Mouse (Mus musculus): ENCODE measurements at regions not wholly inside any gene's neighbourhood (a gene's known extent, or its start where the extent isn't known, plus 50 kb on each side); places are given as distances from the start of the nearest gene placed in this dataset.

GRCm38 (mm10) chr11:17734519-17734918 is 219.2 kb downstream of the Etaa1 start:
- no peak for DNase-seq (ENCODE audit: low spot score in 2 of 2)

- no peak for DNase-seq (ENCODE audit: low spot score in 2 of 2)
Measured at GRCm38 (mm10) chr11:17738879-17739278, 214.8 kb downstream of the Etaa1 start.

- DNase-seq (ENCODE audit: low spot score in 2 of 2) = no peak
Measured at GRCm38 (mm10) chr11:17743821-17744220, 209.9 kb downstream of the Etaa1 start.

- no peak for DNase-seq (ENCODE audit: low spot score in 2 of 2)
Measured at GRCm38 (mm10) chr11:17750345-17750744, 203.3 kb downstream of the Etaa1 start.

- no peak for DNase-seq (ENCODE audit: low spot score in 2 of 2)
Measured at GRCm38 (mm10) chr11:17759224-17759623, 194.5 kb downstream of the Etaa1 start.

- no peak for DNase-seq (ENCODE audit: low spot score in 2 of 2)
Measured at GRCm38 (mm10) chr11:17763411-17763810, 190.3 kb downstream of the Etaa1 start.

GRCm38 (mm10) chr11:17764146-17764545 is 189.5 kb downstream of the Etaa1 start:
- DNase-seq (ENCODE audit: low spot score in 2 of 2) = no peak

- DNase-seq (ENCODE audit: low spot score in 2 of 2) = peak; percentile 27 to 39
Measured at GRCm38 (mm10) chr11:17768345-17768759, 185.3 kb downstream of the Etaa1 start.

- DNase-seq (ENCODE audit: low spot score in 2 of 2) = peak in 1 of 2 experiments; percentile 15
Measured at GRCm38 (mm10) chr11:17768837-17769466, 184.7 kb downstream of the Etaa1 start.

- DNase-seq (ENCODE audit: low spot score in 2 of 2) = no peak
Measured at GRCm38 (mm10) chr11:17797632-17798031, 156.0 kb downstream of the Etaa1 start.

- no peak for DNase-seq (ENCODE audit: low spot score in 2 of 2)
Measured at GRCm38 (mm10) chr11:17807851-17808250, 145.8 kb downstream of the Etaa1 start.

GRCm38 (mm10) chr11:17811829-17812559 is 141.7 kb downstream of the Etaa1 start:
- DNase-seq (ENCODE audit: low spot score in 2 of 2) = no peak

- no peak for DNase-seq (ENCODE audit: low spot score in 2 of 2)
Measured at GRCm38 (mm10) chr11:17842642-17843041, 111.0 kb downstream of the Etaa1 start.

GRCm38 (mm10) chr11:17852405-17852804 is 101.3 kb downstream of the Etaa1 start:
- peak in 1 of 2 experiments; percentile 5 for DNase-seq (ENCODE audit: low spot score in 2 of 2)

GRCm38 (mm10) chr11:17853246-17853804 is 100.3 kb downstream of the Etaa1 start:
- DNase-seq (ENCODE audit: low spot score in 2 of 2) = no peak

GRCm38 (mm10) chr11:17853832-17854231 is 99.8 kb downstream of the Etaa1 start:
- no peak for DNase-seq (ENCODE audit: low spot score in 2 of 2)

GRCm38 (mm10) chr11:17859364-17860131 is 94.1 kb downstream of the Etaa1 start:
- no peak for DNase-seq (ENCODE audit: low spot score in 2 of 2)

GRCm38 (mm10) chr11:17864833-17865397 is 88.8 kb downstream of the Etaa1 start:
- no peak for DNase-seq (ENCODE audit: low spot score in 2 of 2)

- no peak for DNase-seq (ENCODE audit: low spot score in 2 of 2)
Measured at GRCm38 (mm10) chr11:17870690-17871089, 83.0 kb downstream of the Etaa1 start.

GRCm38 (mm10) chr11:17871920-17872319 is 81.8 kb downstream of the Etaa1 start:
- DNase-seq (ENCODE audit: low spot score in 2 of 2) = no peak

- DNase-seq (ENCODE audit: low spot score in 2 of 2) = no peak
Measured at GRCm38 (mm10) chr11:17883276-17883675, 70.4 kb downstream of the Etaa1 start.

Measured in adrenal gland, adult 18-20 months (tissue).